Mouse (Mus musculus) gastrocnemius, adult 8-10 months (tissue): ENCODE measurements around the gene H2afv. TPM values are rescaled to one million over a fixed set of nuclear protein-coding genes. Genes with fewer than 3 reads are reported as not detected.
"Not testable (repeated sequence)": the region's sequence is repeated elsewhere in the genome, so short reads cannot be mapped to it uniquely, and the experiment has no call there.

Experiments
- DNase-seq, 2 experiments: peaks; one replicate each; pipeline ENCODE4 v3.0.0; 2022; ENCODE audit warnings: low spot score in 2 of 2
- total RNA-seq, 4 experiments: library from RNA; stranded (reverse); gene quantifications; 2 replicates each; pipeline ENCODE4 v1.2.4; 2022

H2afv gene
- total RNA-seq, 4 experiments from 2014 or later: 47.7 to 58.3 (median 56.0) TPM

DNA sequence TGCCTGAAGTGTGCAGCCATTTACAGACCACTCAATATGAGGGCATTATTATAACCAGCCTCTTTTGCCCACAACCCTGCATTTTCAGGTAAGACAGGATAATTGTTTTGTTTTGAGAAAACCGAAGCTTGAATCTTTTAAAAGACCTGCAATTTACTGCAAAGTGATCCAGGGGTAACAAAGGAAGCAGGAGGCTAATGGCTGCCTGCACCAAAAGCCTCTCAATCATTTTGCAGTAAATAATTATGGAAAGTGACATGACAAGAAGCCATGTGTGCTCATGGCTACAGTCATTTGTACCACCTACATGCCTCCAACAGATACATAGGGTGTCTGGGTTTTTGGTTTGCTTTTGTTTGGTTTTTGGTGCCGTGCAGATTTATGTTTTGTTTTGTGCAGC lies 26.8 kb upstream of the H2afv start:
- no peak for DNase-seq

- no peak for DNase-seq
Observed at GRCm38 (mm10) chr11:6468541-6468940, 24.3 kb upstream of the H2afv start.

DNA sequence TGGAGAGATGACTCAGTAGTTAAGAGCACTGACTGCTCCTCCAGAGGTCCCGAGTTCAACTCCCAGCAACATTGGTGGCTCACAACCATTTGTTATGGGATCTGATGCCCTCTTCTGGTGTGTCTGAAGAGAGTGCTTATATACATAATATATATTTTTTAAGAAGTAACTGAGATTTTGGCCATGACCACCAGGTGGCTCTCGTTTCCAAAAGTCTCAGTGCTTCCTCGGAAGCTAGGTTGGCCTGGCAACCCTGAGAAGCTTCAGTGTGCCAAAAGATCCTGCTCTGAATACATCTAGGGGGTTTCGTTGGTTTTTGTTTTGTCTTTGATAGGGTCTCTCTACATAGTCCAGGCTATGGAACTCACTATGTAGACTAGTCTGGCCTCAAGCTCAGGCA lies 20.9 kb upstream of the H2afv start:
- no peak for DNase-seq

DNA sequence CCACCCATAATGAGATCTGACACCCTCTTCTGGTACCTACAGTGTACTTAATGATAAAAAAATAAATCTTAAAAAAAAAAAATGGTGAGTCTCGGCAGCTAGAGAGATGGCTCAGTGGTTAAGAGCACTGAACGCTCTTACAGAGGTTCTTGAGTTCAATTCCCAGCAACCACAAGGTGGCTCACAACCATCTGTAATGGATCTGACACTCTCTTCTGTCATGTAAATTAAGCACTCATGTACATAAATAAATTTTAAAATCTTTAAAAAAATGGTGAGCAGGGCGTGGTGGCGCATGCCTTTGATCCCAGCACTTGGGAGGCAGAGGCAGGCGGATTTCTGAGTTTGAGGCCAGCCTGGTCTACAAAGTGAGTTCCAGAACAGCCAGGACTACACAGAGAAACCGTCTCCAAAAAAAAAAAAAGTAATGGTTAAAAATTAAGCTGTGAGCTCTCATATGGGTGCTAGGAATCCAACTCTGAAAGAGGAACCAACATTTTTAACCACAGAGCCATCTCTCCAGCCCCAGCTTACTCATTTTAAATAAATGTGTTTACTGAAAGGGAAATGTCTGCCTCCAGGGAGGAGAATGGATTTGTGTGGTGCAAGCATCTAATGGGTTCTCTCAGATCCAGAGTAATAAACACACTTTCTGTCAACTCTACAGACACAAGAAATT lies 19.1 kb upstream of the H2afv start:
- DNase-seq: no peak

DNA sequence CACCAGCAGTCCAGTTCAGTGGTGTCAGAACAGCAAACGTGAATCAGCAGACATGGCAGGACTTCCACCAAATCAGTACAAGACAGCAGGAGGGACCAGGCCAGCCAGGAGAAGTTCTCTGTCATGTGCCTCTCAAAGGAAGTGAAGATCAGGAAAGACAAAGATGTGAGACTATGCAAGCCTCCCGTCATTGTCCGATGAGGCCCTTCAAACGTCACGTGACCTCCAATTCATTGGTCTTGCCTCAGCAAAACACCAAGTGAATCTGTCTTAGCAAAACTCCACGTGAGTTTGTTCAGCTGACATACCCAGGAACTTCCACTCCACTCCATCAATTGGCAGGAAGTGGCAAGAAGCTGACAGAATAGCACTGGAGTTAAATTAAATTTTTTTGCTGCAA lies 11.8 kb upstream of the H2afv start:
- DNase-seq: no peak

DNA sequence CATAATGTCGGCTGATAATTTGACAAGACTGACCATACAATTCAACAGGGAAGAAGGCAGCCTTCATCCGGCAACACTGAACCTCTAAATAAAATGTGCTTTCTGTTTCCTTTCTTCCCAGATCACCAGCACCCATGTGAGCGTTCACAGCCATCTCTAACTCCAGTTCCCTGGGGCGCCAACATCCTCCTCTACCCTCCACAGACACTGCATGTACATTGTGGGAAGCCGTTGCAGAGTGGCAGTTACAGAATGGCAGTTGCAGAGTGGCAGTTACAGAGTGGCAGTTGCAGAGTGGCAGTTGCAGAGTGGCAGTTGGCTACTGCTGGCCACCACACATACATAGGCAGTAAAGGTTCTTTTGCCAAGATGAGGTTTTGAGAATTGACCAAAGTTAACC lies 3.9 kb upstream of the H2afv start:
- not testable (repeated sequence) for DNase-seq

DNA sequence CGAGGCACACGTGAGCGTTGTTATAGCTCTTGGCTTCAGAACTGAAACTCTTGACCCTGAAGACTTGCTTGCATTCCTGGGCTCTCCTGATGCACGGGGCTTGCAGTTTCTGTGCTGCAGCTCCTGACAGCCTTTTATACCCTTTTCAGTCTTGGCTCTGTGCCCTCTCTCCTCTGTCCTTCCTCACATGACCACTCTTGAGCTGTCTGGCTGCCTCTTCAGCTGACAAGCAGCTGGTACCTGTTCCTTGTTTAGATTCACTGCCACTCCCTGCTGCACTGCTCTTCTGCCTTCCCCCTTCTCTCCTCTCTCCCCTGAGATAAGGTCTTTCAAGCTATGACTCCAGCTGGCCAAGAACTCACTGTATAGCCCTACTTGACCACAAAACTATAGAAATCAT lies 3.2 kb upstream of the H2afv start:
- no peak for DNase-seq

GRCm38 (mm10) chr11:6445951-6446350 lies 1.7 kb upstream of the H2afv start:
- no peak for DNase-seq

- no peak for DNase-seq
Observed at GRCm38 (mm10) chr11:6445441-6445840, 1.2 kb upstream of the H2afv start.

DNA sequence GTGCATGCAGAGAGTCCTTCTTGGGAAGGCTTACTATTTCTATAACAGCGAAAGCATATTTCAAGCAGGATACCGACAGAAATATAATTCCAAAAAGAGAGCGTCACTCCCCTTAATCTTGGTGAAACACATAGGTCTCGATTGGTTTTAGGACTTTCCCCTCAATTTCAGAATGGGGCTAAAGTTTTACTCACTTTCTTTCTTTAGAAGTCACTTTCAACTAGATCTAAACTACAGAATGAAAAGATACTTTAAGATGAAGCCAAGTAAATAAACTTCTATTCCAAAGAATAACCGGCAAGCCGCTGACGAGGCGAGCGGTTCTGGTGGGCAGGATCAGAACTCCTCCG lies 541 bp downstream of the H2afv start:
- no peak for DNase-seq

DNA sequence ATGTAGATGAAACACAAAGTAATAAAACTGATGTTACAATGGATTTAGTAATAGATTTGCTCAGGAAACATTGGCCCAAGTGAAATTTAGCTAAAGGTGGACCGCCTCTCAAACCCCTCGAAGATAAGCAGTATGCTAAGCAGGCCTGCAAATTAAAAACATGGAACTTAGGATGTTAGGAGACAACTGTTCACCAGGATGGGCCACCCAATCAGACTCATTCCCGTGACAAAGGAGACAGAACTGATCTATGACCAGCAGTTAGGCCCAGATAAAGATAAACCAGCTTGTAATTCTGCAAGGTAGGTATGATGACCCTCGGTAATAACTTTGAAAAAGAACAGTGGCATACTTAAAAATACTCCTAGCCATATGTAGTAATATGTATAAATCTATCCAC lies 1.1 kb downstream of the H2afv start:
- no peak for DNase-seq

DNA sequence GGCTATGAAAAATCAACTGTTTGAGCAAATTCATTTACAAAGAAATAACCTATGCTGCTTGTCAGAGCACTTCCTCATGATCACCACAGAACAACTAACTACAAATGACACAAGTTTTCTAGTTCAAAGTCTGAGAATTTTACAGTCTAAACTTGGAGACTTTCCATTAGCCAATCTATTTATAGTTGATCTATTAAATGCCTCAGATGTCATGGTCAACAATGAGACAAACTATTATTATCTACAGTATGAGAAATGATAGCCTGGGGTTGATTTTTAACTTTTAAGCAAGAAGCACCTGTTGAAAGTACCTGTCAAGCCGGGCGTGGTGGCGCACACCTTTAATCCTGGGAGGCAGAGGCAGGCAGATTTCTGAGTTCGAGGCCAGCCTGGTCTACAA lies 1.7 kb downstream of the H2afv start:
- no peak for DNase-seq

GRCm38 (mm10) chr11:6440171-6440570 lies 4.1 kb downstream of the H2afv start:
- DNase-seq: no peak

- DNase-seq: no peak
Observed at GRCm38 (mm10) chr11:6437667-6438066, 6.6 kb downstream of the H2afv start.

- no peak for DNase-seq
Observed at GRCm38 (mm10) chr11:6436442-6436841, 7.8 kb downstream of the H2afv start.

DNA sequence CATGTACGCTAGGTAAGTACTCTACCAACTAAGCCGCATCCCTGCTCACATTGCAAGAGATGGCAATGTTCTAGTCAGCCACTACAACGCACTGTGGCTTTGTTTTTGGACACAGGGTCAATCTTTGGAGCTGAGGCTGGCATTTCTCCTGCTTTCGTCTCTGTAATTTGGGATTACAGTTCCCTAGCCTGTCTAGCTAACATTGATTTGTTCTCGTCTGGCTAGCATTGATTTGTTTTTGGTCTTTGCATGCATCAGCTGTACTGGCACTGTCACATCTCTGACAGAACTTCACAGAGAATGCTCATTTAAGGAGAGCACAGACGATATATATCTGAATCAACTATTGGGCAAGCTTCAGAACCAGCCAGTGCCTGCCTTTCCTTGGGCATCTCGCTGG lies 14.1 kb downstream of the H2afv start:
- no peak for DNase-seq

DNA sequence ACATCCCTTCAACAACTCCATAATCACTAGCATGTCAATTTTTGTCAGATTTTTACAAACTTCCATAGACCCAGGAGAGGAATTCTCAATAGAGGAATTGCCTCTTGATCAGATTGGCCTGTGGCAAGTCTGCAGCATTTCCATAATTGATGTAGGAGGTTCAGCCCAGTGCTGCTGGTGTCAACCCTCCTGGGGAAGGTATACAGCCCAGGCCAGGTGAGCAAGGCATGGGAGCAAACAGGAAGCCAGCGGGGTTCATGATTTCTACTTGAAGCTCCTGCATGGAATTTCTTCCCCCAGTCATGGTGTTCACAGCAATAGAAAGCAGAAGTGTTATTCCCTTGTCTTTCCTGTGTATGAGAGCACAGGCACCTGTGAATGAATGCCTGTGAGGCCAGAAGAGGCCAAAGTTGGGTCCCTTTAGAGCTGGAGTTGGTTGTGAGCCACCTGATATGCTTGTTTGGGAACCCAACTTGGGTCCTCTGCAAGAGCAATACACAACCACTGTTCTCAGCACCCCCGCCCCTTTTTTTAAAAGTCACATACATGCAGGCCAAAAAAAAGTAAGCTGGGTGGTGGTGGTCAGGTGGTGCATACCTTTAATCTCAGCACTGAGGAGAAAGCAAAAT lies 23.4 kb downstream of the H2afv start:
- no peak for DNase-seq

GRCm38 (mm10) chr11:6420283-6420703 lies 23.9 kb downstream of the H2afv start:
- DNase-seq: no peak

DNA sequence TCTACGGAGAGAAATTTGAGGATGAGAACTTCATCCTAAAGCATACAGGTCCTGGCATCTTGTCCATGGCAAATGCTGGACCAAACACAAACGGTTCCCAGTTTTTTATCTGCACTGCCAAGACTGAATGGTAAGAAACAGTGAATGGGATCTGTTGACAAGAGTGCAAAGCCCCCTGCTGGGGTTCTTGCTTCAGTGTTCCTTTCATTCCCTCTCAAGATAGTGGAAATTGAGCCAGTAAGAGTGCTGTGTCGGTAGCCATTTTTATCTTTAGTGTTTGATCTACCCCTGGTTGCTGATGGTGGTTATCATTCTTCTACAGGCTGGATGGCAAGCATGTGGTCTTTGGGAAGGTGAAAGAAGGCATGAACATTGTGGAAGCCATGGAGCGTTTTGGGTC lies 25.1 kb downstream of the H2afv start:
- not testable (repeated sequence) for DNase-seq

DNA sequence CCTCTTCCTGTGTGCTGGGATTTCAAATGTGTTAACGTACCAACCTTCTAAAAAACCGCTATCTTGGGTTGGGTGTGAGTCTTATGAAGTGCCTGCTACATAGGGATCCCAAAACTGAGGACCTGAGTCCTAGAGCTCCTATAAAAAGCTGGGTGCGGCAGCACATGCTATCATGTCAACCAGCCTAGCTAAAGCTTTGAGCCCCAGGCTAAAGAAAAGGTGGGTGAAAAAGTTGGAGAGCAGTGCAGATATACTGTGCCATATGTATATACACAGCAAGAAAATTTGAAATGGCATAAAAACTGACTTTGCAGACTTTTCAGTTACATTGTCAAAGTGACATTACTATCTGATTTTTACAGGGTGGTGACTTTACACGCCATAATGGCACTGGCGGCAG lies 25.5 kb downstream of the H2afv start:
- no peak for DNase-seq

GRCm38 (mm10) chr11:6417490-6417889 lies 26.8 kb downstream of the H2afv start:
- no peak for DNase-seq

DNA sequence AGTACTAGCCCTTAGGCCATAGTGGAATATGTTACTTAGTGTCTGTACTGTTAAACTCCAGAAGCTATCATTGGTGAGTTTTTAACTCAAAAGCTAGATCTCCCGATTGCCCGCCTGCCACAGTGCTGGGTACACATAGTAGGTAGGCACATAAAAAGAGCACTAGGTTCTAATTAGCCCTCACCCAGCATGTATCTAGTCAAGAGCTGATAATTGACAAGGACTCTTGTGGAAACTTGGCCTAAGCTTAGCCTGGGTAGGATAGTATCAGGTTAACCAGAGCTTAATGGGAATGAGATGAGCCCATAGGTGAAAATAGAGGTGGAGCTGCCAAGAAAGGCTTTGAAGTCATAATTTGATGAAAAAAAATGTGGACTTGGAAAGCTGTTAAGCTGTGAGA lies 27.2 kb downstream of the H2afv start:
- DNase-seq: no peak

DNA sequence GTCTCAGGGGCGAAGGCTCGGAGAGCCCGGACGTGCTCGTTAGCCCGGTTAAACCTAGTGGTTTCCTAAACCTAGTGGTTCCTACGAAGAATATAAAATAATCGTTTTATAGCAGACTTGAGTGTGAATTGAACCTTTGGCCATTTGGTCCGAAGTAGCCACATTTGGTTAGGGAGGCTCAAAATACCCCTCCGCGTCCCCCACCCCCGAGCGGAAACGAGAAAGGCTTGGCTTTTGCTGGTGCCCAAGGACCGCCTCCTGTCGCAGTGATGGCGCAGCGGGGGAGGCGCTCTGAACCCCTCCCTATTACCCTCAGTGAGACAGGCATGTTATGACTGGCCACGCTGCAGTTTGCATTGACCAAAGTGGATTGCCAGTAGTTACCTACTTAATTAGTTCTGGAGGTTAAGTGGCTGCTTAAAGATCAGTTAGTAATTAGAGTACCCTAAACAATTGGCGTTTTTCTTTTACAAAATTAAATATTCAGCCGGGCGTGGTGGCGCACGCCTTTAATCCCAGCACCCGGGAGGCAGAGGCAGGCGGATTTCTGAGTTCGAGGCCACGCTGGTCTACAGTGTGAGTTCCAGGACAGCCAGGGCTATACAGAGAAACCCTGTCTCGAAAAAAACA lies 27.7 kb downstream of the H2afv start:
- DNase-seq: peak; percentile 64 to 72
